Mouse (Mus musculus): Measurements from ENCODE around the gene Mtif3. TPM values are rescaled to one million over a fixed set of nuclear protein-coding genes. Genes with fewer than 3 reads are reported as not detected.
"Not testable (repeated sequence)": the region's sequence is repeated elsewhere in the genome, so short reads cannot be mapped to it uniquely, and the experiment has no call there.

Mtif3 gene
- polyA plus RNA-seq, 1 experiment from 2014 or later: 31.7 TPM

DNA sequence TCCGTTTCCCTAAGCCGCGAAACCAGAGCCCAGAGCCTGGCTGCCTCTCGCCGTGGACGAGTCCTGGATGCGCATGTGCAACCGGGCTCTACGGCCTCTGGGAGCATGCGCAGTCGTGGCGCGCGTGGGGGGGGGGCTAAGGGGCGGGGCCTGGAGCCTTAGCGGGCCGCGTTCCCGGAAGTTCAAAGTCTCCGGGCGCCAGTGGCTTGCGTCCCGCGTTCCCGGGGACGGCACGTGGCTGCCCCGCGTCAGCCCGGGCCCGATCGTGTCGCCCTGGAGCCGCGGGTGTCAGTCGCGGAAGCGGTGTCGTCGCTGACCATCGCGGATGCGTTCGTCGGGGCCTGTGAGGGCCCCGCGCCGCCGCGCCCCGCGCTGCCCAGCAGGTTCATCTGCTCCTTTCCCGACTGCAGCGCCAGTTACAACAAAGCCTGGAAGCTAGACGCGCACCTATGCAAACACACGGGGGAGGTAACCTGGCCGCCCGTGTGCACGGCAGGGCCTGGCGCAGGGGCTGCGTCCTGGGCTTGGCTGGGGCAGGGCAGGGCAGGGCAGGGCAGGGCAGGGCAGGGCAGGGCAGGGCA lies 15.0 kb downstream of the Mtif3 start, which contains the start of gene Gtf3a:
Gtf3a (plus strand) TSS at position 150 of the 581 bp plus-strand sequence.
- peak within 1 kb of the TSS; percentile 80 for H3K9ac ChIP-seq (replicated peaks)
- ATAC-seq (ENCODE audit: low FRiP score): peak; percentile 91
- H3K27ac ChIP-seq (replicated peaks): peak within 1 kb of the TSS; percentile 87
- peak within 1 kb of the TSS; percentile 76 for H3K4me3 ChIP-seq (replicated peaks)
- peak within 1 kb of the TSS; percentile 92 for H3K4me2 ChIP-seq
- H3K4me1 ChIP-seq: peaks cover 13% of the 10 kb centered on the region
- H3K36me3 ChIP-seq: peaks cover 29% of the 10 kb centered on the region
- under 1% methylated on average over 62 of the region's 62 CpGs for WGBS
- no peaks in the 10 kb centered on the region for H3K9me3 ChIP-seq (replicated peaks)
- no peaks in the 10 kb centered on the region for H3K27me3 ChIP-seq (replicated peaks)

DNA sequence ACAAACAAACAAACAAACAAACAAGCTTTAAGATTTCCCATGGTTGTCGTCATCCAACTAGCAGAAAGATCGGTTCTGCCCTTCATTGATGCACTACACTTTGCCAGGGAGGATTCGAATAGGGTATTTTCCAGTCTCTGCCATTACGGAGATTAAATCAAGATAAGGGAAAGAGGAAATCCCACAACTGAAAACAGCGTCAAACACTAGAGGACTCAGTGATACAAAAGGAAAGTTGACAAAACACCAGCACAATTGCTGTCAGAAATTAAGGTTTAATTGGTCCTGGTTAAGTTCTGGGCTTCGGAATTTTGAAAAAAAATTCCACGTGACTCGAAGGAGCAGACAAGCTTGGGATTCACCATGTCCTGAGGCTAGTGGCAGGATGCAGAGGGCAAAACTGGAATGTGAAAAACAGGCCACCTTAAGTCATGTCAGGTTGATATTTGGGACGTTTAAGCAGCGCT lies 15.5 kb downstream of the Mtif3 start:
- Histone ChIP-seq H3K9ac (replicated peaks) (peak overlapping the region; percentile 80), H3K4me1 (peaks cover 13% of the 10 kb centered on the region), H3K4me2 (peak overlapping the region; percentile 92), H3K27ac (replicated peaks) (peak overlapping the region; percentile 87), H3K9me3 (replicated peaks) (no peaks in the 10 kb centered on the region), H3K4me3 (replicated peaks) (peak overlapping the region; percentile 76), H3K27me3 (replicated peaks) (no peaks in the 10 kb centered on the region), H3K36me3 (peaks cover 24% of the 10 kb centered on the region)
- WGBS: 24% methylated on average over 10 of the region's 10 CpGs
- ATAC-seq (ENCODE audit: low FRiP score): peak; percentile 13

DNA sequence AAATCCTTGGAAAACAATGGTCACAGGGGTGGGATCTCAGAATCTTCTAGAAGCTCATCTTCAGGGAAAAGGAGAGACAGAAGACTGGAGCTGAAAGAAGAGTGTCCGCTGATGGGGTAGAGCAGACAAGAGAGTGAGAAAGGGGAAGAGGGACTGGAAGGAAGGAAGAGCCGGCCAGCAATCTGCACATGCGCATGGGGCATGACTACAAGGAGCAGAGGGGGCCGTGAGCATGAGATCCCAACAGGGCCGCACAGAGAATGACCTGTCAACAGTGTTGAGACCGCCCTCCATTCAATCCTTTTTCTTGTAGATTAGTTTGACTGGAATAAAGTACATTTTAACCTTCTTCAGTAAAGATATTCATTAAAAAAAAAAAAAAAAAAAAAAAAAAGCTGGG lies 16.1 kb downstream of the Mtif3 start:
- ATAC-seq (ENCODE audit: low FRiP score): no peak
- Histone ChIP-seq H3K27me3 (replicated peaks) (no peaks in the 10 kb centered on the region), H3K4me2 (peak overlapping the region; percentile 92; the same call in 1 of the 2 replicates), H3K9ac (replicated peaks) (no peak overlapping the region), H3K27ac (replicated peaks) (no peak overlapping the region), H3K4me3 (replicated peaks) (no peak overlapping the region), H3K36me3 (peaks cover 18% of the 10 kb centered on the region), H3K4me1 (peaks cover 13% of the 10 kb centered on the region), H3K9me3 (replicated peaks) (no peaks in the 10 kb centered on the region)
- 92% methylated on average over 6 of the region's 6 CpGs for whole genome bisulfite sequencing

DNA sequence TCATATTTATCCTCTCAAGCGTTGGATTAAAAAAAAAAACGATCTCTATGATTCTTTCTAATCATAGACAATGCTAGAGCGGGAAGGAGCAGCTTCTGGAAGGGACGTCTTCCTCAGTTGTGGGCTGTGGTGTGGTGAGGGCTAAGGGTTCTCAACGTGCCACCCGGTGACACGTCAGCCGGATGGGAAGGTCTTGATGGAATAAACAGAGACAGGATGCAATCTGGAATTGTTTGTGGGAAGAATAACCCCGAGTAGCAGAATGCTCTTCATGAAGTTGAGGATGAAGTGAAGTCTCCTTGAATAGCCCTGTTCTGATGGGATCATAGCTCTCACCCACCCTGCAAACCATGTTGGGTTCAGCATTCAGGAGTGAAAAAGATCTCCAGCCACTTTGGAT lies 16.9 kb downstream of the Mtif3 start:
- Histone ChIP-seq H3K27ac (replicated peaks) (no peak overlapping the region), H3K36me3 (peaks cover 10% of the 10 kb centered on the region), H3K9ac (replicated peaks) (no peak overlapping the region), H3K4me1 (peaks cover 13% of the 10 kb centered on the region), H3K4me2 (no peak overlapping the region), H3K9me3 (replicated peaks) (no peaks in the 10 kb centered on the region), H3K4me3 (replicated peaks) (no peak overlapping the region), H3K27me3 (replicated peaks) (no peaks in the 10 kb centered on the region)
- WGBS: 93% methylated on average over 9 of the region's 9 CpGs
- no peak for ATAC-seq (ENCODE audit: low FRiP score)

DNA sequence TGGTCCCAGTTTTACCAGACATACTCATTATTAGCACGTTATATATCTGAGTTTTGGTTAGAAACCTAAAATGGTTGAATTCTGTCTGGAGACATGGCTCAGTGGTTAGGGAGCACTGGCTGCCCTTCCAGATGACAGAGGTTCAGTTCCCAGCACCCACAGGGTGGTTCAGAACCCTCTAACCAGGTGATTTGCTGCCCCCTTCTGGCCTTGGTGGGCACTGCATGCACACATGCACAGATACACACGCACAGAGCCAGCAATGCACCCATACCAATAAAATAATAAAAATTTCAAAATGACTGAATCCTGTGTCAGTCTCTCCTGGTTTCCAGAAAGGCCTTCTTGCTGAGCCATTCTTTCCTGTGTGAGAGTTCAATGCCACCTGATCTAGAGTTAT lies 19.0 kb downstream of the Mtif3 start:
- Histone ChIP-seq H3K4me1 (peaks cover 15% of the 10 kb centered on the region), H3K9me3 (replicated peaks) (no peaks in the 10 kb centered on the region), H3K4me2 (no peak overlapping the region), H3K9ac (replicated peaks) (no peak overlapping the region), H3K36me3 (no peaks in the 10 kb centered on the region), H3K27ac (replicated peaks) (no peak overlapping the region), H3K4me3 (replicated peaks) (no peak overlapping the region), H3K27me3 (replicated peaks) (no peaks in the 10 kb centered on the region)
- WGBS: 99% methylated on average over 2 of the region's 2 CpGs
- no peak for ATAC-seq (ENCODE audit: low FRiP score)

DNA sequence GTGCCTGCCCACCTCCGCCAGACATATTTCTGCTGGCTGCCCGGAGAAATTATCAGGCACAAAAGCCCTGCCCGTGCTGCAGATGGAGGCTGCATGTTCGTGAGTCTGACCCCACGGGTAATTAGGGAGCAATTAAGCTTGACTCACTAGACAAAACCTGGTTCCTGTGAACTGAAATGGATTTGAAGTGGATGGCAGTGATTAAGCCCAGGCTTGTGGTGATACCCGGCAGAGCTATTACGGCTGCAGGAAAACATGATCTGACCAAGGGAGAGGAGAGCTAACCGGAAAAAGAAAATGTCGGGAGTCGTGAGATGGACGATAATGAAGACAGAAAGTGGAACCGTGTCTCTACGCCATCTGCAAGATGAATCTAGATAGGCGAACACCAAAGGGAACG lies 20.6 kb downstream of the Mtif3 start:
- ATAC-seq (ENCODE audit: low FRiP score): no peak
- H3K27me3 ChIP-seq (replicated peaks): no peaks in the 10 kb centered on the region
- no peak overlapping the region for H3K27ac ChIP-seq (replicated peaks)
- no peaks in the 10 kb centered on the region for H3K36me3 ChIP-seq
- H3K4me2 ChIP-seq: no peak overlapping the region
- peaks cover 10% of the 10 kb centered on the region for H3K4me1 ChIP-seq
- H3K4me3 ChIP-seq (replicated peaks): no peak overlapping the region
- no peaks in the 10 kb centered on the region for H3K9me3 ChIP-seq (replicated peaks)
- 70% methylated on average over 15 of the region's 15 CpGs for WGBS
- no peak overlapping the region for H3K9ac ChIP-seq (replicated peaks)

DNA sequence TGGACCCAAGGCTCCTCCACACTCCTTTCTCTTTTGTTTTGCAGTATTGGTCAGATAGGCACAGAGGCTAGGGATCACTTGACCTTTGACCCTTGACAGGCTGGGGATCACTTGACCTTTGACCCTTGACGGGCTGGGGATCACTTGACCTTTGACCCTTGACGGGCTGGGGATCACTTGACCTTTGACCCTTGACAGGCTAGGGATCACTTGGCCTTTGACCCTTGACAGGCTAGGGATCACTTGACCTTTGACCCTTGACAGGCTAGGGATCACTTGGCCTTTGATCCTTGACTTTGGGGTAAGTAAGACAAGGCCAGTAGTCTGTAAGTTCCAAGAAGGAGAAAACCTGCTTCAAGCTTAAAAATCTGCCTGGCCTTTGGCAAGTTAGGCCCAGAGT lies 21.7 kb downstream of the Mtif3 start:
- H3K27ac ChIP-seq (replicated peaks); H3K4me1 ChIP-seq; H3K27me3 ChIP-seq (replicated peaks); H3K9ac ChIP-seq (replicated peaks); H3K36me3 ChIP-seq; H3K4me2 ChIP-seq; H3K9me3 ChIP-seq (replicated peaks); H3K4me3 ChIP-seq (replicated peaks); ATAC-seq (ENCODE audit: low FRiP score): not testable (repeated sequence)
- 57% methylated on average over 2 of the region's 2 CpGs for WGBS

DNA sequence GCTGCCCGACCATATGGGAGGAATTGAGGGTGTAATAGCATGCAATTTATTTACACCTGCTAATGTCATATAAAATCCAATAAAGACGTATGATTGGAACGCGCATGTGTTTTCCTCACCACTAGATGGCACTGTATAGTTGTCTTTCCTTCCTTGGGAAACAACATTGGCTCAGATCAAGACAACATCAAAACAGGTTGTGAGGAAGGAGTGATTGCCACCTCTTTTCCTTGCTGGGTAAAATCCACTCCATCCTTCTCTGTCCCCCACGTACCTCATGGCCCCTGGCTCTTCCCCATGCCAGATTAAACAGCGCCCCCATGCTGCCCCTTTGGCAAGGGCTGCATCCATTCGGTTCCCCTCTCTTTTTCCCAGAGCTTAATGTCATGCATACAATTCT lies 23.4 kb downstream of the Mtif3 start:
- H3K4me1 ChIP-seq: peaks cover 10% of the 10 kb centered on the region
- WGBS: 23% methylated on average over 7 of the region's 7 CpGs
- H3K9ac ChIP-seq (replicated peaks): no peak overlapping the region
- H3K27ac ChIP-seq (replicated peaks): no peak overlapping the region
- no peaks in the 10 kb centered on the region for H3K36me3 ChIP-seq
- no peaks in the 10 kb centered on the region for H3K9me3 ChIP-seq (replicated peaks)
- ATAC-seq (ENCODE audit: low FRiP score): no peak
- H3K4me2 ChIP-seq: peak overlapping the region; percentile 44
- H3K4me3 ChIP-seq (replicated peaks): no peak overlapping the region
- no peaks in the 10 kb centered on the region for H3K27me3 ChIP-seq (replicated peaks)

DNA sequence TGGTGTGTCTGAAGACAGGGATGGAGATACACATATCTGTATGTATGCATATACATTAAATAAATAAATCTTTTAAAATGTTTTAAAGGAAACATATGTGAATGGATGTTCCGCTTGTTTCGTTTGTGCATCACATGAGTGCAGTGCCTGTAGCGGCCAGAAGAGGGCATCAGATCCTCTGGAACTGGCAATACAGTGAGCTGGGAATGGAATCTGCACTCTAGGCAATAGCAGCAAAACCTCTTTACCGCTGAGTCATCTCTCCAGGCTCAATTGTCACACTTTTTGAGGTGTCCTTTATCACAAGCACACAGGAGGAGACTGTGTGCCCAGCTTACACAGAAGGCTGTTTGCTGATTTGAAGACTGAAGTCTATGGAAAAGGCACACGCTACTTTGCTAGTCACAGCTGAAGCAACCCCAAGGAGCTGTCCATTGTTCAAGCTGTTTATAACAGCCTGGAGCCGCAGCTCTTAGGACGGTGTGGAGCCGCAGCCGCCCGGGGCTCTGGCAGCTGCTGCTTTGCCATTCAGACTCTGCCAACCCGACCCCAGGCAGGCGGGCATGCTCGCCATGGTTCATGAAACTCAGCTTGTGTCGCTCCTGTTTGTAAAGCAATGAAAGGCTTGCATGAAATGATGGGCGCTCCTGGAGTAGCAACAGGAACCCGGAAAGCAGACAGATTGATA lies 24.3 kb downstream of the Mtif3 start:
- Histone ChIP-seq H3K36me3 (no peaks in the 10 kb centered on the region), H3K4me3 (replicated peaks) (no peak overlapping the region), H3K4me2 (peak overlapping the region; percentile 44), H3K4me1 (peaks cover 10% of the 10 kb centered on the region), H3K27ac (replicated peaks) (peak overlapping the region; percentile 49), H3K9ac (replicated peaks) (no peak overlapping the region), H3K9me3 (replicated peaks) (no peaks in the 10 kb centered on the region), H3K27me3 (replicated peaks) (no peaks in the 10 kb centered on the region)
- WGBS: 44% methylated on average over 16 of the region's 16 CpGs
- peak; percentile 67 for ATAC-seq (ENCODE audit: low FRiP score)

DNA sequence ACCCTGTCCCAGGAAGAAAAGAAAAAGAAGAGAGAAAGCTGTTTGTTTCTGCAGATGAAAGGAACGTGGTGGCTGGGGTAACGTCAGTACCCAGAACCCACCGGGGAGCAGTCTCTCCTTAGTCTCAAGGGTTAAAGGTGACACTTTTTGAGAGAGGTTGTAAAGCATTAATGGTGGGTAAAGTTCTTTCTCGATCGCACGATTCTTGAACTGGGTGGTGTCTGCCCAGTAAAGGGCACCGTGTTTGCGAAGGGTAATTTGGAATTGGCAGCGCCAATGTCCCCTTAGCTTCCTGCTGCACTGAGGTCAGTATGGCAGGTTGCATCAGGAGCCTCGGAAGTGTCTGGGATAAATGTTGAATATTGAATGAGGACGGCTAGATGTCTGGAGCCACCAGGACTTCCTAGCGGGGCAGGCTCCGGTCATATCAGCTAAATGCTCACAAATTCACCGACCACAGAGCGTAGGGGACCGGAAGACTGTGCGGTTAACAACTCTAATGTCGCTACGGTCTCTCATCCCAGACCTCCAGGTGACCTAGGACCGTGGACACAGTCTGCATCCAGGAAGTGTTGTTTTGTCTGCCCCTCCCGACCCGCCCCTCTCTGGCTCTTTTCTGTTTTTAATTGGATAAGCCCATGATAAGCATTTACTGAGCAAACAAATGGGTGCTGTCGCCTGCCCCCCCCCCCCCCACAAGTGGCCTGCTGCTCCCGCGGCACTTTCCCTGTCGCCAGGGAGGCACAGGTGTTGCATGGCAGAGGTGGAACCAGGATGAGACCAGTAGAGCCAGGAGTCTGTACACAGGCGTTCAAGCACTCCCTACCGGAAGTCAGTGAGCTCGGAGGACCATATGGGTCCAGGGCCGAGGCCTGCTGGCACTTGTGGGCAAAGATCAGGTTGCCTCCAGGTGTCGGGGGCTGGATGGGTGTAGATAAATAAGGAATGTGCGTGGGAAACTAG lies 25.8 kb downstream of the Mtif3 start:
- no peak overlapping the region for H3K9ac ChIP-seq (replicated peaks)
- peaks cover 10% of the 10 kb centered on the region for H3K4me1 ChIP-seq
- no peak overlapping the region for H3K4me3 ChIP-seq (replicated peaks)
- no peak overlapping the region for H3K4me2 ChIP-seq
- H3K36me3 ChIP-seq: no peaks in the 10 kb centered on the region
- ATAC-seq (ENCODE audit: low FRiP score): no peak
- no peaks in the 10 kb centered on the region for H3K27me3 ChIP-seq (replicated peaks)
- no peaks in the 10 kb centered on the region for H3K9me3 ChIP-seq (replicated peaks)
- H3K27ac ChIP-seq (replicated peaks): no peak overlapping the region
- 86% methylated on average over 32 of the region's 32 CpGs for WGBS

DNA sequence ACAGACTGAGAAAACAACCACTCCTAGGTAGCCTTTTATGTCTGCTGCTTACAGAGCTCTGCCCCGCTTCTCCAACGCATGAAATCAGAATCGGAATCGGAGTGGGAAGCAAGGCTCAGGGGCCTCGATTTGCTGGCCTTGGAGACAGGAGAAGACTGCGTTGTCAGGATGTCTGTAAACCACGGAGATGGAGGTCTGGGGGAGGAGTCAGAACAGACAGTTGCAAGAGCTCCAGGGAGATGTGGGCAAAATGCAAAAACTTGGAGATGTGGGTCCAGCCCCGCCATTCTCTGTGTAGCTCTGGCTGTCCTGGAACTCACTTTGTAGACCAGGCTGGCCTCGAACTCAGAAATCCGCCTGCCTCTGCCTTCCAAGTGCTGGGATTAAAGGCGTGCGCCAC lies 30.1 kb downstream of the Mtif3 start:
- Histone ChIP-seq H3K27me3 (replicated peaks) (no peaks in the 10 kb centered on the region), H3K27ac (replicated peaks) (no peak overlapping the region), H3K36me3 (no peaks in the 10 kb centered on the region), H3K4me3 (replicated peaks) (no peak overlapping the region), H3K9ac (replicated peaks) (no peak overlapping the region), H3K4me1 (no peaks in the 10 kb centered on the region), H3K4me2 (no peak overlapping the region), H3K9me3 (replicated peaks) (no peaks in the 10 kb centered on the region)
- ATAC-seq (ENCODE audit: low FRiP score): no peak
- WGBS: 89% methylated on average over 12 of the region's 12 CpGs
